Mouse (Mus musculus) gastrocnemius, postnatal 25 days (tissue): Measurements from ENCODE around the gene Mindy4. TPM values are rescaled to one million over a fixed set of nuclear protein-coding genes. Genes with fewer than 3 reads are reported as not detected.
"Not testable (repeated sequence)": the region's sequence is repeated elsewhere in the genome, so short reads cannot be mapped to it uniquely, and the experiment has no call there.

Source experiments
- DNase-seq: peaks from one replicate; pipeline ENCODE4 v3.0.0; 2022
- long read RNA-seq, 2 experiments: library from polyadenylated mRNA; stranded (forward); transcript quantifications; one replicate each; pipeline ENCODE4 v2.0.0; 2021
- total RNA-seq, 2 experiments: library from RNA; stranded (reverse); gene quantifications; 1 replicate in 1 of 2; 2 replicates in 1 of 2; pipeline ENCODE4 v1.2.3; 2021

Gene Mindy4
- 1 to 10 TPM; 1.8 to 2.3 TPM for total RNA-seq
- long read RNA-seq, experiment 1, partial matches to known transcripts: 0 of 1 reads
- long read RNA-seq, experiment 1, other reads (novel, unspliced or antisense): 1 of 1 reads
- long read RNA-seq, experiment 2: 0 reads

- peak; percentile 92 for DNase-seq
These were observed at the start of gene Mindy4 for GRCm38 (mm10) chr6:55202913-55203910. Mindy4 (plus strand) TSS chr6:55203383.

DNA sequence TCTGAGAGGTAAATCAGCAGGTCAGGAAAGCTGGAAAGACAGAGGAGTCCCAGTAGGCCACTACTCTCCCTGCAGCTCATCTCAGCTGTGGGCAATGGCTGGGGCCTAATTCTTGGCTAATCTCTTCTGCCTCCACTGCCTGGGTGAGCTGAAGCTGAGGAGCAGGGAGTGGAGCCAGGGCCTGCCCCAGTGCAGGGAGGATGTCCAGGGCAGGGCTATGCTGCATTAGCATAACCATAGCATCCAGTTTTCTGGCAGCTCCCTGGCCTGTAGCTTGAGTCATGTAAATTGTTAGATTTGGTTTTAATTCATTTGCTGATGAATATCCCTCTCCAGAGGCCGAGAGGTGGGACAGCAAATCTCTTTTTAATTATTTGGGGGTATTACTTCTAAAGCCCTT lies 43.9 kb upstream of the Mindy4 start:
- no peak for DNase-seq

DNA sequence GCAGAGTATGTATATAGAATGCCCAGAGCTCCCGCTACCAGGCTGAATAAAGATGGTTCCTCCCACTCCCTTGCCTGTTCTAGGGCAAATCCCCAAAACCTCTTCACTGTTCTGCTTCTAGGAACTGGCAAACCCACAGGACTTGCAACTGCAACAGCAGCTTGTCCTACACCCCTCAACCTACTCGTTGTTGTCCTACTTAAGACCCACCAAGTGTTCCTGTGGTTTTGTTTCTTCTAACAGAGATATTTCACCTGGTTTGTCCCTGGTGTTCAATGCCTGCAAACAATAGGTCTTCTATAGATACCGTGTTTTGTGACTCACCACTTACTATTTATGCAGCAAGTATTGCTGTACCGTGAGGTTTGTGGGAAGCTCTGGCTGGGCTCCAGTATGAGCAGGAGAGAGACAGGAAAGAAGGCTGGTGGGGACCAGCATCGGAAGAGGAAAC lies 41.8 kb upstream of the Mindy4 start:
- DNase-seq: no peak

DNA sequence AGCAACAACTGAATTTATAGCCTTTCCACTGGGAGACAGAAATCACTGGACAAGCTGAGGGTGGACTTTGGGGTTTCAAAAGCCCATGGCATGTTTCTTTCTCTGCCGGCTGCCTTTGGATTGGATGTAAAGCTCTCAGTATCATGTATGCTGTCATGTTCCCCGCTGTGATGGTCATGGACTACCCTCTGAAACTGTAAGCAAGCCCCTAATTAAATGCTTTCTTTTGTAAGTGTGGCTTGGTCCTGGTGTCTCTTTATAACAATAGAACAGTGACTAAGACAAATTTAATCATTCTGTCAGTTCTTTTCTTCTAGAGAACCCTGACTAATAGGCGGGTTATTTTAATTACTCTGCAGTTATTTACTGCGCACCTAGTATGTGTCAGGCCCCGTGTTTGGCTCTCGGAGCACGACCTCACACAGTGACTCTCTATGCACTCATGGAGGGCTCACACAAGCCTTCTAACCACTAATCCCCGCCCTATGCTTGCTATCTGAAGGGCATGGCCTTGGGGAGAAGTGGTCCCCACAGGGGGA lies 40.1 kb upstream of the Mindy4 start:
- no peak for DNase-seq

- DNase-seq: peak; percentile 59
These were observed 36.3 kb upstream of the Mindy4 start for GRCm38 (mm10) chr6:55166777-55167463.

DNA sequence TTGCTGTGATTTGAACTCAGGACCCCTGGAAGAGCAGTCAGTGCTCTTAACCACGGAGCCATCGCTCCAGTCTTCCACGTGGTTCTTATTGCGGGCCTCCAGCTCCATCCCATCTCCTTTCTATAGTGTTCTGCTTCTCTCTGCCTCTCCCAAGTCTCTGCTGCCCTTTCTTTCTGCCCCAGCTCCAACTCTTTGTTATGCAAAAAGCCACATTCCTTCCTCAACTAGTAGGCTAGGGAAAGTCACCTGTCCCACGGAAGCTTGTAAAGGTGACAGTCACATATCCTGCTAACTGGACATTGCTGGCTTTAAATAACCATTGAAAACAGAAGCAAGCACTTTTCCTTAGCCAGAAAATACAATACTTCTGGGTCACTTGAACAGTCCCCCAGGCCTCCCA lies 33.4 kb upstream of the Mindy4 start:
- DNase-seq: no peak

GRCm38 (mm10) chr6:55171638-55172037 lies 31.5 kb upstream of the Mindy4 start:
- no peak for DNase-seq

DNA sequence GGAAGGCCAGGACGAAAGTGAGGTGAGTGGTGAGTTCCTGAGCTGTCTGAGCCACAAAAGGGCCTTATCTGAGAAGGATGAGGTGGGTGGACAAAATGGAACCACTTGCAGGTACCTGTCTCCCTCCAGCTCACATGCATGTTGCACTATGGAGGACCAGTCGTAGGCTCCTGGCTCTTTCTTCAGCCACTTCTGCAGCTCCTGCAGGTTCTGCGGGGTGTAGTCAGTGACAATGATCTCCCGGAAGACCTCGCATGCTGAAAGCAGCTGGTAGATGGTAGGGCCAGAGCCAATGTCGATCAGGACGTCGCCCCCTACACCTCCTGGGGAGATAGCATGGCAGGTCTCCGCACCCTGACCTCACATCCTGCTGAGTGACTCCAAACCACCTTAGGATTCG lies 30.0 kb upstream of the Mindy4 start:
- DNase-seq: no peak

GRCm38 (mm10) chr6:55173941-55174349 lies 29.2 kb upstream of the Mindy4 start:
- DNase-seq: no peak

DNA sequence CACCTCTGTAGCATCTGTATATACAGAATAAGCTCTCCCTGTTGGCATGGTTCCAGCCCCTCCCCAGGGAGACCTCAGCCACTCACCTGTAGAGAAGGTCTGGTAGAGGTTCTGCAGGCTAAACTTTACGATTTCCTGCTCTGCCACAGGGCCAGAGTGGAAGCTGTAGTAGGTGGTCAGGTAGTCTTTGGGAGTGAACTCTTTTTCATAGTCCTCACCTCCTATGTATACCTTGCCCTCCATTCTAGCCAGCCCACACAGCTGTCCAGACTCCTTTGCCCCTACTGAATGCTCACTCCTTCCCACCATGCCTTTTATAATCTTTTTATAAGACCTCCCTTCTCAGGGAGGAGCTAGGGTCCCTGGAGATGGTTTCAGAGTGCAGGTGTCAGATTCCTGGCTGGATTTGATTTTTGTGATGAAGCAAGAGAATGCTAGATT lies 28.4 kb upstream of the Mindy4 start, which contains the start of gene Inmt:
Inmt (minus strand) TSS at position 303 of the 441 bp plus-strand sequence.
- DNase-seq: no peak

DNA sequence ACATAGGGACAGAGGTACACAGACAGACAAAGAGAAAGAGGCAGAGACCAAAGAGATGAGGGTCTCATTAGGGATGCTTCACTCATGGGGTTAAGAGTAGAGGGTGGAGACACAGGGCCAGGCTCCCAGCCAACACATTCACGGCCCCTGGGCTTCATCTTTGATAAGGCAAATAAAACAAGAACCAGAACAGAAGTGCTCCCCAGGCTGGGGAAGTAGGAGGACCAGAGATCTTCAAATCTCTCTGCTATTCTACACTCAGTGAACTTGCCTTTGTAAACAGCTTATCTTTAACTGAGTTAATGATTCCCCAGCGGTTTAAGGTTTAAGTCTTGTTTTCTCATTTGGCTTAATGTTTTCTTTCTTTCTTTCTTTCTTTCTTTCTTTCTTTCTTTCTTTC lies 27.7 kb upstream of the Mindy4 start:
- no peak for DNase-seq

- no peak for DNase-seq
These were observed 27.3 kb upstream of the Mindy4 start for GRCm38 (mm10) chr6:55175892-55176291.

DNA sequence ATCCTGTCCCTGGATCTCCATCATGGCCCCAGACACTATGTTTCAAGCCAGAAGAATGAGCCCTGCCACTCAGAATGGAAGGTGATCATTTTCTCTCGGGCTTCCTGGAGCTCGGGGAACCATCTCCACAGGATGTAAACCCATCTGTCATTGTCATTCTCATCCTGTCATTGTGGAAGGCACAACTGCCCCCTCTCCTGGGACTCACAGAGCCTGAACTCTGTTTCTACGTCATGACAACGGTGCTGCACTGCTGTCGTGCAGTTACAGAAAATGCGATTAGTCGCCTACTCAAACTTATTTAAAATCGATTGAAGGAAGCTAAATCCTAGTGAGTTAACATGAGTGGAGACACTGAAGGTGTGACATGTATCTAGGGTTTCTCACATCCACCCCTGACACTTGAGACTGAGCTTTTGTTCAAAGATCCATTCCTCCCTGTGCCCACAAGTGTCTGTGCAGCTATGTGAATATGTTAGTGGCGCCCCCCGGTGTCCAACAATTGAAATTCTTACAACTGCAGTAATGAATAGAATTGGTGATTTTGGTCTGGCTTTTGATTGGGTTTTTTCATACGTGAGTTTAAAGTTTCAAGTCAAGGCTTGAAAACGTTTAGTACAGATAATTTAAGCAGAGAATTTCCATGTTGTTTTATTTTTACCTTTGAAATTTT lies 26.0 kb upstream of the Mindy4 start:
- no peak for DNase-seq

DNA sequence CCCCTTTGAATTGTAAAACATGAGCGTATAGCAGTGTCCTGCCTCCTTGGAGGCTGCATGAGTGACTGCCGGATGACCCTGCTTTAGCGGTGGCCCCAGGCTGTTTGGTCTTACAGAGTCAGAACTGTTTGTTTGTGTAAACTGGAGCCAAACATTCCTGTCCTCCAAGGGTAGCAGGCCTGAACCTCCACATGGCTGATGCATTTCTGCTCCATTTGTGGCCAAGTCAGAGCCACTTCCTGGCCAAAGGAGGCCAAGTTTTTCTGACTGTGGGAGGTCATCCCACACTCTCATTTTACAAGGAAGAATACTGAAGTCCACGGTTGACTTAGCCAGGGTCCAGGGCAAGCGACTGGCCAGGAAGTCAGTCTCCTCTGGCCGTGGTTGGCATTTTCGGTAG lies 23.6 kb upstream of the Mindy4 start:
- DNase-seq: no peak

- no peak for DNase-seq
These were observed 20.3 kb upstream of the Mindy4 start for GRCm38 (mm10) chr6:55182655-55183430.

GRCm38 (mm10) chr6:55187827-55188226 lies 15.4 kb upstream of the Mindy4 start:
- DNase-seq: not testable (repeated sequence)

DNA sequence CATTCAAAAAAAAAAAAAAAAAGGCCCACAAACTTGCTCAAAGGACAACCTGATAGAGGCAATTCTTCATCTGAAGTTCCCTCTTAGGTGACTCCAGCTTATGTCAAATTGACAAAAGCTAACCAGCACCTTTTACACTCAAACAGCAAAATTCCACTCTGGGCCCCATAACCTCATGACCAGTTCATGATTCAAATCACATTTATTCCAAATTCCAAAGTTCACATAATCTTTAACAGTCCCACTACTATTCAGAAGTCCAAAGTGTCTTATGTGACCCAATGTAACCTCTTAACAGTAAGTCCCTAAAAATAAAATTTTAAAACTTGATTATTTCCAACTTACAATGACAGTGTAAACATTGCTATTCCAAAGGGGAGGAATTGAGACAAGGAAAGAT lies 13.8 kb upstream of the Mindy4 start:
- no peak for DNase-seq

- no peak for DNase-seq
These were observed 11.6 kb upstream of the Mindy4 start for GRCm38 (mm10) chr6:55191537-55191936.

DNA sequence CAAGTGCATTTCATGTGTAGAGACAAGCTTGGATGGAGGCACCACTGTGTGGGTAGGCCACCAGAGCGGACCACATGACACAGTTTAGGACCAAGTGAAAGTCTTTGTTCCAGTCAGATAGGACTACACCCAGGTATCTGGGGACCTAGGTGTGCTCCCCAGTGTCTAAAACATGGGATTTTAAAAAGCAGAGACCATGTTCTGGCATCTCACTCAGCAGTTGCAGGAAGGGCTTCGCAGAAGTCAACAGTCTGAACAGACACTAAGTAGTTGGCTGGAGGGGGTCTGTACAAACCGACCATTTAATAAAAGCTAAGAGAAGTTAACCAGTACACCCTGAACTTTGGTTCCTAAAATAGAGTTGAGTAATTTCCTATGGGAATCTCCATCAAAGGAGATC lies 10.0 kb upstream of the Mindy4 start:
- DNase-seq: no peak

DNA sequence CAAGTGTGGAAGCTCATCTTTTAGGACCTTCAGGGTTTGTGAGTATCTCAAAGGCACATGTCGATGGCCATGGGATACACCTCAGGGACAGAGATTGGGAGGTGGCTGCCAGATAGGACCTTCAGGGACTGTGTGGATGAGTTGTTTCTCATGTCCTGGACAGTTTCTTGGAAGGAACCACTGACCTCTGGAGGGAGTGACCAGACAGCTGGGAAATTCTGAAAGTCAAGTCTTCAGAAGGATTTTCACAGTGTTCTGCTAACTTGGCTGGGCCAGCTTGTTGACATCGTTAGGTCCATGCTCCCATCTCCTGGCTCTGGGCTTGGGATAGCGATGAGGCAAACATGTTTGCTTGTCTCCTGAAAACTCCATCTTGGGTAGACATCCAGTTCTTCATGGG lies 4.1 kb upstream of the Mindy4 start:
- DNase-seq: peak; percentile 68

DNA sequence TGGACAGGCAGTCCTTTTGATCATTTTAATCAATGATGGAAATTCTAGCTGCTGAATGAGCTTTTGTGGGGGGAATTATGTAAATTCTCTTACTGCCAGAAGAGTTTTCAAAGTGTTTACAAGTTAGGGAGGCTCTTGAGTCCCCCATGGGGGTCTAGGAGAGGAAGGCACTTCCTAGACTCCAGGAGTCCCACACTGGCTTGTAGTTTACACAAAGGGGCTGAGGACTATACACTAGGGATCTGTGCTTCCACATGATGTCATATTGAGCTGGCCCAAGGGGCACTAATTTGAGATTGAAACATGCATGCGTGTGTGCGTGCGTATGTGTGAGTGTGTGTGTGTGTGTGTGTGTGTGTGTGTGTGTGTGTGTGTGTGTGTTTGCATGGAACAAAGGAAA lies 748 bp downstream of the Mindy4 start:
- no peak for DNase-seq
